Mouse (Mus musculus) induced T-regulatory cell, adult 2 months (primary cell): ENCODE measurements around the gene Kif26b.
A peak's percentile ranks its signal among the peaks of the same experiment; 100 is the strongest.

Experiments used
- DNase-seq: peaks from one replicate; pipeline ENCODE4 v3.0.0-alpha.2; 2012; ENCODE audit warnings: low read depth

Kif26b gene

GRCm38 (mm10) chr1:178540247-178540646, 11.3 kb downstream of the Kif26b start:
- DNase-seq = no peak

GRCm38 (mm10) chr1:178542415-178542814, 13.5 kb downstream of the Kif26b start:
- DNase-seq = no peak

GRCm38 (mm10) chr1:178542990-178543944, 14.3 kb downstream of the Kif26b start:
- no peak for DNase-seq

- peak; percentile 18 for DNase-seq
Measured at GRCm38 (mm10) chr1:178544585-178544984, 15.7 kb downstream of the Kif26b start.

- no peak for DNase-seq
Measured at GRCm38 (mm10) chr1:178549576-178549975, 20.7 kb downstream of the Kif26b start.

- no peak for DNase-seq
Measured at GRCm38 (mm10) chr1:178550477-178551047, 21.6 kb downstream of the Kif26b start.

GRCm38 (mm10) chr1:178552278-178552897, 23.5 kb downstream of the Kif26b start:
- no peak for DNase-seq

- DNase-seq = no peak
Measured at GRCm38 (mm10) chr1:178552898-178553284, 24.0 kb downstream of the Kif26b start.

- DNase-seq = no peak
Measured at GRCm38 (mm10) chr1:178556226-178556625, 27.3 kb downstream of the Kif26b start.

- peak; percentile 3 for DNase-seq
Measured at GRCm38 (mm10) chr1:178560043-178560442, 31.1 kb downstream of the Kif26b start.

GRCm38 (mm10) chr1:178563834-178564233, 34.9 kb downstream of the Kif26b start:
- no peak for DNase-seq

GRCm38 (mm10) chr1:178564800-178565199, 35.9 kb downstream of the Kif26b start:
- DNase-seq = no peak

GRCm38 (mm10) chr1:178568551-178569545, 39.9 kb downstream of the Kif26b start:
- DNase-seq = no peak

- no peak for DNase-seq
Measured at GRCm38 (mm10) chr1:178571009-178571408, 42.1 kb downstream of the Kif26b start.

- DNase-seq = no peak
Measured at GRCm38 (mm10) chr1:178571885-178572444, 43.0 kb downstream of the Kif26b start.

- DNase-seq = no peak
Measured at GRCm38 (mm10) chr1:178573406-178574032, 44.6 kb downstream of the Kif26b start.

- DNase-seq = no peak
Measured at GRCm38 (mm10) chr1:178575706-178576105, 46.8 kb downstream of the Kif26b start.

- no peak for DNase-seq
Measured at GRCm38 (mm10) chr1:178576926-178577325, 48.0 kb downstream of the Kif26b start.

- DNase-seq = no peak
Measured at GRCm38 (mm10) chr1:178585366-178586020, 56.6 kb downstream of the Kif26b start.
